Mouse (Mus musculus): ENCODE data around the gene Gm6169. TPM values are rescaled to one million over a fixed set of nuclear protein-coding genes. Genes with fewer than 3 reads are reported as not detected.
"Not testable (repeated sequence)": the region's sequence is repeated elsewhere in the genome, so short reads cannot be mapped to it uniquely, and the experiment has no call there.

Gene Gm6169
- polyA plus RNA-seq (2015; fragmentation: Nextera tagmentation; extraction: Ambion mirVana), result 3.1 and 3.2 TPM in 2 replicates

- Histone ChIP-seq H3K4me1 (peaks cover 6% of the 10 kb centered on the region; the same call in 1 of the 2 replicates), H3K4me2 (no peak within 1 kb of the TSS), H3K36me3 (no peaks in the 10 kb centered on the region), H3K9me3 (no peaks in the 10 kb centered on the region), H3K27me3 (replicated peaks) (no peaks in the 10 kb centered on the region), H3K4me3 (no peak within 1 kb of the TSS), H3K9ac (no peak within 1 kb of the TSS), H3K27ac (replicated peaks) (no peak within 1 kb of the TSS)
- WGBS, result 80% methylated on average over 22 of the region's 22 CpGs
- ATAC-seq (ENCODE audit: extremely low read depth, insufficient number of reproducible peaks, low FRiP score, low TSS enrichment), result no peak
Measured at GRCm38 (mm10) chr13:97099187-97099852, at the start of gene Gm6169. TSS of gene Gm6169 (minus strand) at chr13:97099237.

GRCm38 (mm10) chr13:97145834-97146233, 46.8 kb upstream of the Gm6169 start:
- Histone ChIP-seq H3K36me3 (peaks cover 74% of the 10 kb centered on the region), H3K9ac (no peak overlapping the region), H3K4me1 (no peaks in the 10 kb centered on the region), H3K4me2 (no peak overlapping the region), H3K4me3 (no peak overlapping the region), H3K27ac (replicated peaks) (no peak overlapping the region), H3K27me3 (replicated peaks) (no peaks in the 10 kb centered on the region), H3K9me3 (no peaks in the 10 kb centered on the region)
- WGBS, result 58% methylated on average over 4 of the region's 4 CpGs
- no peak for ATAC-seq (ENCODE audit: extremely low read depth, insufficient number of reproducible peaks, low FRiP score, low TSS enrichment)

- Histone ChIP-seq H3K4me1 (peaks cover 10% of the 10 kb centered on the region), H3K9me3 (no peaks in the 10 kb centered on the region), H3K36me3 (peaks cover 43% of the 10 kb centered on the region), H3K9ac (no peak overlapping the region), H3K27me3 (replicated peaks) (no peaks in the 10 kb centered on the region), H3K4me3 (no peak overlapping the region), H3K27ac (replicated peaks) (no peak overlapping the region), H3K4me2 (no peak overlapping the region)
- 81% methylated on average over 7 of the region's 7 CpGs for WGBS
- no peak for ATAC-seq (ENCODE audit: extremely low read depth, insufficient number of reproducible peaks, low FRiP score, low TSS enrichment)
Measured at GRCm38 (mm10) chr13:97142321-97142720, 43.3 kb upstream of the Gm6169 start.

GRCm38 (mm10) chr13:97138404-97138931, 39.4 kb upstream of the Gm6169 start:
- ATAC-seq (ENCODE audit: extremely low read depth, insufficient number of reproducible peaks, low FRiP score, low TSS enrichment); H3K27me3 ChIP-seq (replicated peaks); H3K9me3 ChIP-seq: not testable (repeated sequence)
- peaks cover 36% of the 10 kb centered on the region for H3K36me3 ChIP-seq
- H3K9ac ChIP-seq, result peak overlapping the region; percentile 97
- WGBS, result 34% methylated on average over 8 of the region's 8 CpGs
- H3K4me1 ChIP-seq, result peaks cover 16% of the 10 kb centered on the region
- H3K4me2 ChIP-seq, result peak overlapping the region; percentile 84
- peak overlapping the region; percentile 93 for H3K4me3 ChIP-seq
- peak overlapping the region; percentile 90 for H3K27ac ChIP-seq (replicated peaks)

- ATAC-seq (ENCODE audit: extremely low read depth, insufficient number of reproducible peaks, low FRiP score, low TSS enrichment), result peak; percentile 77
- WGBS, result under 1% methylated on average over 57 of the region's 57 CpGs
- Histone ChIP-seq H3K4me2 (peak within 1 kb of the TSS; percentile 84), H3K4me3 (peak within 1 kb of the TSS; percentile 93), H3K27me3 (replicated peaks) (no peaks in the 10 kb centered on the region), H3K4me1 (peaks cover 16% of the 10 kb centered on the region), H3K36me3 (peaks cover 36% of the 10 kb centered on the region), H3K9me3 (no peaks in the 10 kb centered on the region), H3K27ac (replicated peaks) (peak within 1 kb of the TSS; percentile 90), H3K9ac (peak within 1 kb of the TSS; percentile 97)
Measured at GRCm38 (mm10) chr13:97137466-97138400, 38.7 kb upstream of the Gm6169 start, which contains the start of the genes Gfm2 and Nsa2. TSS of gene Gfm2 (plus strand) at chr13:97137937. TSS of gene Nsa2 (minus strand) at chr13:97137937.

GRCm38 (mm10) chr13:97130413-97130812, 31.4 kb upstream of the Gm6169 start:
- H3K36me3 ChIP-seq, result peaks cover 45% of the 10 kb centered on the region
- no CpG with 5 or more reads among the region's 2 CpGs for WGBS

GRCm38 (mm10) chr13:97129654-97130053, 30.6 kb upstream of the Gm6169 start:
- H3K36me3 ChIP-seq, result peaks cover 43% of the 10 kb centered on the region
- H3K9ac ChIP-seq; H3K9me3 ChIP-seq; H3K4me1 ChIP-seq; H3K27ac ChIP-seq (replicated peaks); H3K27me3 ChIP-seq (replicated peaks); H3K4me3 ChIP-seq; H3K4me2 ChIP-seq; ATAC-seq (ENCODE audit: extremely low read depth, insufficient number of reproducible peaks, low FRiP score, low TSS enrichment): not testable (repeated sequence)
- WGBS, result 75% methylated on average over 4 of the region's 4 CpGs

More at GRCm38 (mm10) chr13:97130413-97130812, 31.4 kb upstream of the Gm6169 start:
- H3K27me3 ChIP-seq (replicated peaks); H3K9me3 ChIP-seq; H3K9ac ChIP-seq; H3K27ac ChIP-seq (replicated peaks); H3K4me3 ChIP-seq; H3K4me1 ChIP-seq; ATAC-seq (ENCODE audit: extremely low read depth, insufficient number of reproducible peaks, low FRiP score, low TSS enrichment); H3K4me2 ChIP-seq: not testable (repeated sequence)

- peaks cover 57% of the 10 kb centered on the region for H3K36me3 ChIP-seq
Measured at GRCm38 (mm10) chr13:97121341-97121740, 22.3 kb upstream of the Gm6169 start.

GRCm38 (mm10) chr13:97109046-97109445, 10.0 kb upstream of the Gm6169 start:
- no peak overlapping the region for H3K9ac ChIP-seq
- H3K27ac ChIP-seq (replicated peaks), result no peak overlapping the region
- H3K27me3 ChIP-seq (replicated peaks), result no peaks in the 10 kb centered on the region
- WGBS, result 83% methylated on average over 4 of the region's 4 CpGs
- no peaks in the 10 kb centered on the region for H3K9me3 ChIP-seq
- H3K4me2 ChIP-seq, result no peak overlapping the region
- no peak overlapping the region for H3K4me3 ChIP-seq
- ATAC-seq (ENCODE audit: extremely low read depth, insufficient number of reproducible peaks, low FRiP score, low TSS enrichment), result no peak
- no peaks in the 10 kb centered on the region for H3K4me1 ChIP-seq
- H3K36me3 ChIP-seq, result peaks cover 21% of the 10 kb centered on the region

More at GRCm38 (mm10) chr13:97121341-97121740, 22.3 kb upstream of the Gm6169 start:
- H3K4me3 ChIP-seq, result no peak overlapping the region
- H3K27ac ChIP-seq (replicated peaks), result no peak overlapping the region
- H3K9ac ChIP-seq, result no peak overlapping the region
- WGBS, result 71% methylated on average over 3 of the region's 3 CpGs
- H3K4me1 ChIP-seq, result no peaks in the 10 kb centered on the region
- no peak for ATAC-seq (ENCODE audit: extremely low read depth, insufficient number of reproducible peaks, low FRiP score, low TSS enrichment)
- no peaks in the 10 kb centered on the region for H3K27me3 ChIP-seq (replicated peaks)
- H3K9me3 ChIP-seq, result no peaks in the 10 kb centered on the region
- no peak overlapping the region for H3K4me2 ChIP-seq

GRCm38 (mm10) chr13:97107721-97108120, 8.7 kb upstream of the Gm6169 start:
- not testable (repeated sequence) for H3K9me3 ChIP-seq; H3K27ac ChIP-seq (replicated peaks); ATAC-seq (ENCODE audit: extremely low read depth, insufficient number of reproducible peaks, low FRiP score, low TSS enrichment); H3K4me2 ChIP-seq; H3K9ac ChIP-seq; H3K27me3 ChIP-seq (replicated peaks); H3K4me3 ChIP-seq; H3K4me1 ChIP-seq
- H3K36me3 ChIP-seq, result peaks cover 16% of the 10 kb centered on the region
- WGBS, result 91% methylated on average over 4 of the region's 4 CpGs

GRCm38 (mm10) chr13:97104996-97105395, 6.0 kb upstream of the Gm6169 start:
- H3K27me3 ChIP-seq (replicated peaks), result no peaks in the 10 kb centered on the region
- no peak overlapping the region for H3K27ac ChIP-seq (replicated peaks)
- ATAC-seq (ENCODE audit: extremely low read depth, insufficient number of reproducible peaks, low FRiP score, low TSS enrichment), result no peak
- no peak overlapping the region for H3K4me2 ChIP-seq
- H3K36me3 ChIP-seq, result peaks cover 8% of the 10 kb centered on the region
- H3K9me3 ChIP-seq, result no peaks in the 10 kb centered on the region
- H3K9ac ChIP-seq, result no peak overlapping the region
- no peak overlapping the region for H3K4me3 ChIP-seq
- 67% methylated on average over 7 of the region's 7 CpGs for WGBS
- H3K4me1 ChIP-seq, result no peaks in the 10 kb centered on the region

All from heart, embryonic 13.5 days (tissue).